Mouse (Mus musculus) cortical plate, adult 2 months (tissue): ENCODE data around the gene Ncoa4.

Source experiments
- CTCF ChIP-seq: fragments of 200-500 bp; IDR thresholded peaks from 2 replicates; pipeline ENCODE4 v1.5.1; 2011; ENCODE audit warnings: mild to moderate bottlenecking, control low read depth, low read length; ENCODE audit not compliant: insufficient read depth; ENCODE audit errors: extremely low read depth
- POLR2A ChIP-seq: fragments of 200-500 bp; IDR thresholded peaks from 2 replicates; pipeline ENCODE4 v1.6.1; 2011; ENCODE audit warnings: mild to moderate bottlenecking, low read length, control low read depth; ENCODE audit not compliant: insufficient read depth; ENCODE audit errors: extremely low read depth

DNA sequence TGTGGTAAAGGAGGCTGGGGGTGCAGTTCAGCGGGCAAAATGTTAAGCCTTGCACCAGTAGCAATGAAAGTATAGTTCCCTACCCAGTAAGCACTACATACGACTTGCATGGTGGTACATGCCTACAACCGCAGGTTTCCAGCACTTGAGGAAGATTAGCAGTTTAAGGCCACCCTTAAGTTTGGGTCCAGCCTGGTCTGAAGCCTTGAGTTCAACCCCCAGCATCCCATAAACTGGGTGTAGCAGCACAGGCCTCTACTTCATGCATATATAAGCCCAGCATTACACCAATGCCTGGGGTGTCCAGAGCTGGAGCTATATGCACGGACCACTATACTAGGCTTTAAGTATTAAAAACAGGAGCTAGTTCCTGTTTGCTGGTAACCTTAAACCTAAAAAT is 24.2 kb downstream of the Ncoa4 start:
- TF ChIP-seq POLR2A: no peak
- TF ChIP-seq CTCF: no peak
